Mouse (Mus musculus) kidney, adult 18-20 months (tissue): ENCODE data around the gene Hyou1.
"Not testable (repeated sequence)": the region's sequence is repeated elsewhere in the genome, so short reads cannot be mapped to it uniquely, and the experiment has no call there.

Source experiments
- DNase-seq: peaks from one replicate; pipeline ENCODE4 v3.0.0; 2021

Gene Hyou1

DNA sequence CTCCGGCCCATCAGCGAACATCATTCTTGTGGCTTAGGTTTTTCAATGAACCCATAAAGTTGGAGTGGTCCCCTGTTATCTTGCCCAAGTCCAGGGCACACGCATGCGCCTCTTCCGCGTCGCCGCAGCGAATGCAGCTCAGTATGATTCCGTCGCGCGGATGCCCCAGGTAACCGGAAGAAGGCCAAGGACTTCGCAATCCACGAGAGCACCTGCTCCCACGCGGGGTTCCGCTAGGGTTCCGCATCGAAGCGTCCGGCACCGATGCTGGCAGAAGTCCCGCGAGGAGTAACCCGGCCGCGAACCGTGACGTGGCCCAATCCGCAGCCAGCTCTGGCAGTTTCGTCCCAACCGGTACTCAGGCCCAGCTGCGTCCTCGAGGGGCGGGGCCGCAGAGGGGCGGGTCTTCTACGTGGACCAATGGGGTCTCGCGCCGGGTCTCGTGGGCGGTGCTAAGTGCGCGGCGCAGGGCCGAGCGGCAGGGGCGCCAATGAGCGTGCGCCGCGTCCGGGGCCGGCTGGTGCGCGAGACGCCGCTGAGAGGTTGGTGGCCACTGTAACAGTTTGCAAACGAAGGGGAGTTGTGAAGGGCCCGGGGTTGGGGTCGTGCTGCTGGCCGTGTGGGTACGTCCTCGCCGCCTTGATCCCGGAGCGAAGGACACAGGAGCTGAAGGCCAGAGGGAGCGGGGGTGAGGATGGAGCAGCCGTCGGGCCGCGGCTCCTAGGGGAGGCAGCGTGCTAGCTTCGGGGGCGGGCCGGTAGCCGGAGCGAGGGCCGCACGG is at the start of gene Hyou1:
Hyou1 (plus strand) TSS at position 437 of the 781 bp plus-strand sequence.
- peak; percentile 100 for DNase-seq

DNA sequence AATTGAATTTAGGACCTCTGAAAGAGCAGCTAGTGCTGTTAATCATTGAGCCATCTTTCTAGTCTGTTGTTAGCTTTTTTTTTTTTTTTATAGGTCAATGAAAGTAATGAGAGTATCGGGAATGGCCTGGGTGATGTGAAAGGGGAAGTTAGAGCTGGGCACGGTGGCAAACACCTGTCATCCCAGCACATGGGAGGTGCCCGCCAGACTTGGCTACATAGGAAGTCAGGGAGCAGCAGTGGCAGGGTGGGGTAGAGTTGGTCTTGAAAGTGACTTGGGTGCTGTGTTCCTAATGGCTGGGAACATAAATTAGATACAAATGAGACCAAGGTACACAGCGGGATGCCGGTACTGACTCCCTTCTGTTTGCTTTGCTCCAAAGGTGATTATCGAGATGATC is 48.6 kb upstream of the Hyou1 start:
- no peak for DNase-seq

DNA sequence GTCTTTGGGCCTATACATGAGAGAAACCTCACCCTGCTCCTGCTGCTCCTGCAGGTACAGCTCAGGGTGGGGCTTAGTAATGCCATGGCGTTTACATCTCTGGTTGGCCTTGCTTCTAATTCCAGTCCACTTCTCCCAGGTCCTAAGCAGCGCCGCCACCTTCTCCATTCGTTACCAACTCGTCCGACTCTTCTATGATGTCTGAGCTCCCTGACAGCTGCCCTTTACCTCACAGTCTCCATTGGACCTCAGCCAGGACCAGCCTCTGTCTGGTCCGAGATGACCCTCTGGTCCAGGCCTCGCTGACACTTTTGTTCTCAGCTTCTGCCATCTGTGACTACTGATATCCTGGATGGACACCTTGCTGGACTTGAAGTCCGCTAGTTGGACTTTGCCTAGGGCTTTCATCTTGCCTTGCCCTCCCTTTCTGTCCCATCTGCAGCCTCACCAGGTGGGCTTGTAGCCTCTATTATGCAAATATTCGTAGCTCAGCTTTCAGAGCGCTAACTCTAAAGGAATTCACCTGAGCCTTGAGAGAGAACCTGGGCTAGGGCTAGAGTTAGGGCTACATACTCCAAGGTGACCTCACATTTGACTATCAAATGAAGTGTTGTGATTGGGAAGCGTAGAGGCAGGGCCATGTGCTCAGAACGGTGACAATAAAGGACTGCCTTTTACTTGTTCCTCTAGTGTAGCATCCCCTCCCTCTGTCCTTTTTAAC is 46.2 kb upstream of the Hyou1 start:
- DNase-seq = no peak

DNA sequence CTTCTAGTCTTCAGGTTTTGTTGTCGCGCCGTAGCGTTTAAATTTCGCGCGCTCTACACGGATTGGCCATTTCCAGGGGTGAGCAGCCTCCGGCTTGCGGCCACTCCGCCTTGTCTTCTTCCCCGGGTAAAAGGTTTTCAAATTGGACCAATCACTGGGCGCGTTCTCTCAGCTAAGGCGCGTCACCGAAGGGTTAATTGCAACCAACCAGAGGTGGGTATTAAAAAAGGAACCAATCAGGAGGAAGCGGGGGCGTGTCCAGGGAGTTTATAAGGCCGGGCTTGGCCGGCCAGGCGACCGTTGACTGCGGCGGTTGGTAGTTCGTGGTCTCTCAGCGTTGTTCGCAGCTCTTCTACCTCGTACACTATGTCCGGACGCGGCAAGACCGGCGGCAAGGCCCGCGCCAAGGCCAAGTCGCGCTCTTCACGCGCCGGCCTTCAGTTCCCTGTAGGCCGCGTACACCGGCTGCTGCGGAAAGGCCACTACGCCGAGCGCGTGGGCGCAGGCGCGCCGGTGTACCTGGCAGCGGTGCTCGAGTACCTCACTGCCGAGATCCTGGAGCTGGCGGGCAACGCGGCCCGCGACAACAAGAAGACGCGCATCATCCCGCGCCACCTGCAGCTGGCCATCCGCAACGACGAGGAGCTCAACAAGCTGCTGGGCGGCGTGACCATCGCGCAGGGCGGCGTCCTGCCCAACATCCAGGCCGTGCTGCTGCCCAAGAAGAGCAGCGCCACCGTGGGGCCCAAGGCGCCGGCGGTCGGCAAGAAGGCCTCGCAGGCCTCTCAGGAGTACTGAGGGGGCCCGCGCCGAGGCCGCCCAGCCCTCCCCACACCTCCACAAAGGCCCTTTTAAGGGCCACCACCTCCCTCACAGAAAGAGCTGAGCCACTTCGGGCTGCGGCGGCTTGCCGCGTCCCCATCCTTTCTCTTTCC is 44.6 kb upstream of the Hyou1 start, which contains the start of gene H2afx:
H2afx (plus strand) TSS at position 299 of the 935 bp plus-strand sequence.
- peak; percentile 98 for DNase-seq

DNA sequence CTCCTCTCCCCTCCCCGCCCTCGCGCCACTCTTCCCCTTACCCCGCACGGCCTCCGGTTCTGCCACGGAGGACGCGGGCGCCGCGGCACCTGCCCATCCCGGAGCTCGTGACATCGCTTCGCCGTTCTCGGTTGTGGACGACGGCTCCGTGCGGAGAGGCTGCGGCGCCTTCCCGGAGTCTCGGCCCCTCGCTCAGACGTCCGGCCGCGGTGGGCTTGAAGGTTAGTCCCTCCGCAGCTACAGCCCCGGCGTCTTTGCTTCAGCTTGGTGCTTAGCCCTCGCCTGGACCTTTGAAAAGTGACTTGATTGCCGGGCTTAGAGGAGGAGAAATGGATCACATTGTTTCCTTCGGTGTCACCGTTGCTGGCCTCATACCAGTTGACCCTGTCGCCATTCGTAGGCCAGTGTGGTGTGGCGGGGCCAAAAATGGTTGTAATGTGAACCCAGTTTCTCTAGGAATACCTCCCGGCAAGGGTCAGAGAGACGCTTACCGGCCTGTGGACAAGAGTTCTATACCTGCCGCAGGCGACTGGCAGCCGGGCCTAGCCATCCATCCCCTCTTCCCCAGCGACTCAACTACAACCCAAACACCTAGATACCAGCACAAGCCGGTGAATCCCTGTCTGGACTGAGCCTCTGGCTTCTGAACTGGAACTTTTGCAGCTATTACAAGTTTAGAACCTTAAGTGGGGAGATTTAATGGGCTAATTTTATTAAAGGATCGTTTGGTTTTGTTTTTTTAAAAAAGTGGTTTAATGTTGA is 43.8 kb upstream of the Hyou1 start:
- no peak for DNase-seq

DNA sequence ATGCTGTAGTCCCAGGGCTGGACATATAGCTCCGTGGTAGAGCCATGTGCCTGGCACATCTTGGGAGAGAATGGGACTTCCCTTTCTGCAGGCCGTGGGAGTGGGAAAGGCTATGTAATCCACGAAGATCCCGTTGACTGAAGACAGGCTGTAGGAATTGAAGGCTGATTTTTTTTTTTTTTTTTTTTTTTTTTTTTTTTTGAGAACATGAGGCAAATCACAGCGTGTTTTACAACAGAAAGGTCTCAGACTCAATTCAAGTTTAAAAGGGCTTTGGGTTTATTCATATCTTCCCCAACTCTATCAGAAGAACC is 43.2 kb upstream of the Hyou1 start:
- DNase-seq = no peak

DNA sequence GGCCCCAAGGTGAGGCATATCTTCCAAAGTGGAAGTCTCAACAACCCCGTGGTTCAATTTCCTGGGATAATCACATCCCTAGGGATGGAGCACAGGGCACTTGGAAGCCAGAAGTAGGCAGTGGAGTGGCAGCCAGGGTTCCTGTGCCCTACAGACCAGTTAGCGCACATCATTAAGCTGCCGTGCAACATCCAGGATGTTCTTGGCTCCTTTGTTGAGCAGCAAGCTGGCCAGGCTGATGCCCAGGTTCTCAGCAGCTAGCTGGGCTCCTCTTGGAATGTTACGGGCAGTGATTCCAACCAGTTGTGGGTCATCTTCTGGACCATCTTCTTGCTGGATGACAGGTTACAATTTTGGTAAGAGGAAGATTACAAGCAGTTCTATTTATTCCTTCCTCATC is 42.8 kb upstream of the Hyou1 start:
- DNase-seq = not testable (repeated sequence)

DNA sequence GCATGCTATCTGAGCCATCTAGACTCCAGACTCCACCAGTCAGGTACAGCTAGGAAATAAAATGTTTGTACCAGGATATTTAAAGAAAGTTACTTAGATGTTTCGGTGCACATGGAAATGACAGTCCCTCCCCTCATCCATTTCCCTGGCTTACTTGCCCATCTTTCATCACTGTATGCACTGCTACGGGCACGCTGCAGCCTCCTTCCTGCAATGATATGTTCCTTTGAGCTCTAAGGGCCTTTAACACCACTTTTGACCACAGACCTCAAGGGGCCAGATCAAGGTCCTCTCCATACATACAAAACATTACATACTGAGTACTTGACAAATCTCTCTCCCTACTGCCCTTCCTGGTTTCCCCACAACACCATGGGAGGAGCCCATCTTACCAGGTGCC is 42.3 kb upstream of the Hyou1 start:
- no peak for DNase-seq

DNA sequence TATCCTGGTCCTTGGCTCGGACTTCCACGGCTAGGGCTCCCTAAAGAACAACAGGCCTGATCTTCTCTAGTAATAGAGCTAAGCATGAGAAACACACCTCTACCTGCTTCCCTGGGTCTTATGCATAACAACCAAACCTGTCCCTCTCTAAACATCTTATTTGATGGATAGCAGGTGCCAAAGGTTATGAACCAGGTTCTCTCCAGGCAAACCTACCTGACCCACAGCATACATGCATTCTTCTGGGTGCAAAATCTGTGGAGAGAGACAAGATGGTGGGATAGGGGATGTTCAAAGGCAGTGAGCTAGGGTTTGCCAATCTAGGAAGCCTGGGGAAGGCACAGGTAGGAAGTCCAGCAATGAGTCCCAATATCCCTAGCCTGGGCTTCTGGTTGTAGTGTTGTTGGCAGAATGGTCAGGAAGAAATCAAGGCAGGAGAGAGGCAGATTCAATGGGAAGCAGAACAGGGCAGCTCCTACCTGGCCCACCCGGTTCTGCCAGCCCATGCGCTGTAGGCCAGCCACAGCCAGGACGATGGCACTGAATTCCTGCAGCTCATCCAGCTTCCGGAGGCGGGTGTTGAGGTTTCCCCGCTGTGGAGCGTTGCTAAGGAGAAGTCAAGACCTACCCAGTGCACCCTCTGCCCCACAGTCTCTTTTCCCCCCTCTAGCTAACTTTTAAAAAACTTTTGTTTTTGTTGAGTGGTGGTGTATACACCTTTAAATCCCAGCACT is 41.7 kb upstream of the Hyou1 start:
- DNase-seq = no peak

DNA sequence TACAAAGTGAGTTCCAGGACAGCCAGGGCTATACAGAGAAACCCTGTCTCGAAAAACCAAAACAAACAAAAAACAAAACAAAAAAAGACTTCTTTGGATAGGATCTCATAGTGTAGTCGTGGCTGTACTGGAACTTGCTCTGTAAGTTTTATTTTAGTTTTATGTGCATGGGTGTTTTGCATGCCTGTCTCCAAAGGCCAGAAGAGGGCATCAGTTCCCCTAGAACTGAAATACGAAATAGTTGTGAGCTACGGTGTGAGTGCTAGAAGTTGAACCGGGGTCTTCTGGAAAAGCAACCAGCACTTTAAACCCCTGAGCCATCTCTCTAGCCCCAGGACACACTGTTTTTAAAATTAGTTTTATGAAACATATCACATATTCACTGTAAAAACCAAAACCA is 40.7 kb upstream of the Hyou1 start:
- no peak for DNase-seq

DNA sequence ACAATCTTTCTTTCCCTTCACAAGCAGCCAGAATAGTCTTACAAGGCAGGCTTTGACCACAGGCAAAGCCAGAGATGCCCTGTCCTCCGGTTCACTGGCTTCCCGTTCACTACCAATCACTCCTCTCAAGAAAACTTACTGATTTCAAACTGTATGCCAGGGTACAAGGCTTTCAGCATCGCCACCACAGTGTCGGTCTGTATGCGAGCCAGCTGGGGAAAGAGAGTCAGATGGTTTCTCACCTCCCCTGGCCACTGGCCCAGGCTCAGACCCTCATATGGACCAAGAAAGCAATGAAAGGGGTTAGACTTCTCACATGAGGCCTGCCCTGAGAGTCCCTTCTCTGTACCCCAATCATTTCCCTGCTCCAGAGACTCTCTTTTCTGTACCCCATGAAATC is 37.8 kb upstream of the Hyou1 start:
- no peak for DNase-seq

DNA sequence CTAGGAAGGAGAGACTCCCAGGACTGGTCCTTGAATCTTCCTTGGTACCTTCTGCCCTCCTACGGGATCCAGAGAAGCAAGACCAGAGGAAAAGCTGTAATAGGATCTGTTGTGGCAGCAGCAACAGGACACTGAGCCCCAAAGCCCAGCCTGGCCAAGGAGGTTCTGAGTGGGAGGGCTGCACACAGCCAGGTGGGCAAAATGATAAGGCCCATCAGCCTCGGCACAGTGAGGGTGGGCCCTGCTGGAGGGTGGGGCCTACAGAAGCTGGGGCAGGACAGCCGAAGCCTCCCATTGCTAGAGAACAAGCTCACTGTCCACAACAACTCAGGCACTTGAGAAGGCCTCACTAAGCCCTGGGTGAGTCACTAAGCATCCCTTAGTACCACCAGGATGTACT is 37.1 kb upstream of the Hyou1 start:
- DNase-seq = no peak

DNA sequence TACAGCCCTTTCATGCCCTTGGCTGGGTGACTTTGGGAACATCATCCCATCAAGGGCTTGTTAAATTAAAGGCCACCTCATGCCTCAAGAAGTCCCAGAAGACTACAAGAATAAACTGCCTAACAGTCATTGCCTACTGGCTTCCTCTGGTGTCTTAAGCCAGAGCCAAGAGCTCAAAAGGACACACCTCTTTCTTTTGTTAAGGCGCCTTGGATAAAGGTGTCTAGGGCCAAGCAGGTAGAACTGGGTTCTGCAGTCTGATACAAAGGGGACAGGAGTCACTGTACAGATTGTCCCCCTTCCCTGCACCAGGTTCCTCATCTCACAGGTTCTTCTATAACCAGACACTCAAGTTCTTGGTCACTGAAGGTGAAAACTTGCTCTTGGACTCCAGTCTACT is 36.7 kb upstream of the Hyou1 start:
- no peak for DNase-seq

DNA sequence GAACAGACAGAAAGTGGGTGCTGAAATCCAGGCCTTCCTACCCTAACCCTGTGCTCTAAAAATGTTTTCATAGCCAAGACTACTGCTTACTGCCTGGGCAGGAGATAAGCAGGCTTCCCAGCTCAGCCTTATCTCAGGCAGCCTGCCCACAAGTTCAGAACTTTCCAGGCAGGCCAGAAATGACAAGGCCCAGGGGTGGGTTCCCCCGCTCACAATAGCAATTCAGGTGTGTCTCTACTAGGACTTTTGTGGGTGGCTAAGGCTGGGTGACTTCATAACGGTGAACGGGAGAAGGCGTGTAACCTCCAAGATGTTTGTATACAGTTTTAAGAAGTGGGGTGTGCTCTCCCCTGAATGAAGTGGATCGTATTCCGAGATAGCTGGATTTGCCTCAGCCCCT is 36.0 kb upstream of the Hyou1 start:
- no peak for DNase-seq

DNA sequence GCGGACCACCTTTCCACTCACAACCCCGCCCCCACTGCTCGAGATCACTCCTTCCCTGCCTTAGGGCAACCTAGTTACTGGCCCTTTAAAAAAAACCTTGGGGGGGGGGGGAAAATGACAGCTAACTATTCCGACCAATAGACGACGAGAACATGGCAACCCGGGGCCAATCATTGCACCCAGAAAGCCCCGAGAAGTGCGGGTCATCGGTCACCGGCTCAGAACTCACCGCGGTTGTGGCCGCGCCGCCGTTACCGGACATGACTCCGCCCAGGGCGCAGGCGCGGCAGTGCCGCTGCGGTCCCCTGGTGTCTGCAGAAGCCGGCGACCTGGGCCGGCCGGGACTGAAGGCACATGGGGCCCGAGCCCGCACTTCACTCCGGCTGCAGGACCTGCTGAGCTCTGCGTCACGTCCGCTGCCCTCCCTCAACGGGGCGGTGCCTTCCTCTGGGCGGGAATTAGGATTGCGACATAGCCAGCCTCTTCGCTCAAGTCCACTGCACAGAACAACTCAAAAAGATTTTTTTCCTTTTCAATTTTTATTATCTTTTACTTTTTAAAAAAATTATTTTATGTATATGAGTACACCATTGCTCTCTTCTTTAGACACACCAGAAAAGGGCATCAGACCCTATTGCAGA is 35.4 kb upstream of the Hyou1 start, which contains the start of gene Hmbs:
Hmbs (minus strand) TSS at position 448 of the 641 bp plus-strand sequence.
- DNase-seq = peak; percentile 98

DNA sequence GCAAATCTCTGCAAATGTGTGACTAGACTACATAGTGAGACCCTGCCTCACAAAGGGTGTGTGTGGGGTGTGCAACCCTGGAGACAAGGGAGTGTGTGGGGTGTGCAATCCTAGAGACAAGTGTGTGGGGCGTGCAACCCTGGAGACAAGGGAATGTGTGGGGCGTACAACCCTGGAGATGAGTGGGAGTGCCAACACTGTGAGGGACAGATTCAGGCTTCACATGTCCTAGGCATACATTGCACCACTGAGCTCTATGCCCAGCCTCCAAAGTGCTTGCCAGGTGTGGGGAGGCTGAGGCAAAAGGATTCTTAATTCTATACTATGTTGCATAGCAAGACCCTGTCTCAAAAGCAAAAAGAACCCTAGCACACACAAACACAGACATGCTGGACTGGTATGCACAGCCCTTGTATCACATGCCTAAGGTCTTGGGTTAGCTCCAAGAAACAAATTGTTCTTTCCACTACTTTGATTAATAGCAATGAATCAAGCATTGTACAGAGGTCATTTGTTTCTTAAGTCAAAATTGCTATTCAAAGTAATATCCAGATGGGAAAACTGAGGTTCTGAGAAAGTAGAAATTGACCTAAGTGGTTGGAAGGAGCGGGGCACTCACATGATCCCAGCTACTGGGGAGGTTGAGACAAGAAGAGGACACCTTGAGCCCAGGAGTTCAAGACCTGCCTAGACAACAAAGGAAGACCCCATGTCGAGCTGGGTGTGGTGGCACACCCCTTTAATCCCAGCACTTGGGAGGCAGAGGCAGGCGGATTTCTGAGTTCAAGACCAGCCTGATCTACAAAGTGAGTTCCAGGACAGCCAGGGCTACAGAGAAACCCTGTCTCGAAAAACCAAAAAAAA is 33.5 kb upstream of the Hyou1 start:
- no peak for DNase-seq

DNA sequence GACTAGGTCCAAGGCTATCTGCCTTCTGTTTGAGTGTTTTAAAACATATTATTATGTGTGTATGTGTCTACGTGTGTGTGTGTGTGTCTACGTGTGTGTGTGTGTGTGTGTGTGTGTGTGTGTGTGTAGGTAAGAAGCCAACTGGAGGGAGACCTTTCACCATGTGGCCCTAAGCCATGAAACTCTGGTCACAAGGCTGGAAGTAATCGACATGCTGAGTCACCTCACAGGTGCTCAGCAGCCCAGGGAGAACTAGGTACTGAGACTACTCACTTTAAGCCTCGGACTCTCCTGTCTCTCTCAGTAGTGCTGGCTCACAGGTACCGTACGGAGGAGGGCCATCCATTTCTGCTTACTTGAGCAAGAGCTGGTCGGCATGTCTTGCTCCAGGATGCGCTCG is 32.1 kb upstream of the Hyou1 start:
- no peak for DNase-seq

DNA sequence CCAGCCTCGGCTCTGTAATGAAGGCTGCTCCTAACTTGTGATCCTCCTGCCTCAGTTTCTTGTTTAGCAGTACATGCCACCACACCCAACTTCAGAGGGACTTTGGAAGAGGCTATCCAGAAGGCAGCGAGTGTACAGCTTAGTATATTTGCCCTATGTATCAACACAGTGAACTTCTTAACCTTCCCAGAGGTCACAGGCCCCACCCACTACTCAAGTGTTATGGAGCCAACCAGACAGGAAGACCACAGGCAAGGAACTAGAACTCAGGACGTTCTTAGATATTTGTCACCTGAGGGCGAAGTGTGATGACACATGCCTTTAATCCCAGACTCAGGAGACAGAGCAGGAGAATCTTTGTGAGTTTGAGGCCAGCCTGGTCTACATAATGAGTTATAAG is 31.7 kb upstream of the Hyou1 start:
- no peak for DNase-seq

DNA sequence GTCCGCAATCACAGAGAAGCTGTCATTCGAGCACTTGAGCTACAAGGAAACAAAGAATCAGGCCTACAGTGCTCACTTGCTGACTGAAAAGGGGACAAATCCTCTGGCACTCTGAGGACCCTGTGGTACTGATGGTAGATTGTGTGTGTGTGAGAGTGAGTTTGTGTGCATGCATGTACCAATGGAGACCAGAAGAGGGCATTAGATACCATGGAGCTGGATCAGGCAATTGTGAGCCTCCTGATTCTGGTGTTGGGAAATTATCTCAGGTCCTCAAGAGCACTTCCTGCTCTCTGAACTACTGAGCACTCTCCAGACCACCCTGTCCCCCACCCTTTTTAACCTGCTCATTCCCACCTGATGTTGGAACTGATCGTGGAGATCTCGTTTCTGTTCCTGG is 30.7 kb upstream of the Hyou1 start:
- DNase-seq = no peak

DNA sequence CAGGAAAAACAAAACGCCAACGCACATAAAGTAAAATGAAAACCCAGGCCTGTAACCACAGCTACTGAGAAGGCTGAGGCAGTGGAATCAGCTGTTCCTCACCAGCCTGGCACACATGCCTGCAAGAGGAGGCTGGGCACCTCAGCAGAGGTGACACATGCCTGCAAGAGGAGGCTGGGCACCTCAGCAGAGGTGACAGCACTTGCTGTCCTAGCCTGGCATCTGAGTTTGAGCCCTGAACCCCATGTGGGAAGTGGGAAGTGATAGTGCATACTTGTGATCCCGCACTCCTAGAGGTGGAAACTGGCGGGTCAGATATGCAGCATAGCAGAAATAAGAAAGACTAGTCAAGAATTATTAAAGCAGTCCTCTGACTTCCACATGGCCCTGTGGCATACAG is 27.9 kb upstream of the Hyou1 start:
- DNase-seq = no peak
